In the genomic region with DNA sequence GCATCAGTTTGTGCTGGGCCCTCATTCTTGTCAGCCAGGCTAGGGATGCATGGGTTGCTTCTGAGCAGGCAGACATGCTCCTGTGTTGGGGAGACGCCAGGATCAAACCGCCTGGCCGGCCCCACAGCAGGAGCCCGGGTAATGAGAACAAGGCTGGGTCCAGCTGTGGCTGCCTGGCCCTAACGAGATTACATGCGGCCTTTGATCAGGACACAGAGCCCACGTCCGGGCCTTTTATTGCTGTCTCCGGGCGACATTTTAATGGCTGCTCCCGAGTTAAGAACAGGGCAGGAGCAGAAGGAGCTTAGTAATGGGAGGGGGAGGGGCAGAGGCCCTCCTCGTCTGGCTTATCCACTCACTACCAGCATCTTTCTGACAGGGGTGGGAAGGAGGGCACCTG, we compare ENCODE assay signal across 13 mouse cellular contexts. TPM values are rescaled to one million over a fixed set of nuclear protein-coding genes. Genes with fewer than 3 reads are reported as not detected.
DNase-seq lines count a peak whose midpoint lies in the region; ATAC-seq and TF ChIP-seq lines count a peak whose summit lies in the region.
"Had no signal": no experiment of that assay in that cellular context is flagged by ENCODE, and none has a peak within 500 bp of the region (broad histone marks: within the 10 kb centered on the region; RNA-seq: fewer than 3 reads in every experiment).

No protein-coding gene starts in this region.

- intact Hi-C loops in left cerebral cortex, postnatal 10 days (cut with DNase I): no loop called here

- 3% methylated on average over 12 of the region's 12 CpGs for WGBS in midbrain, embryonic 11.5 days

- no peak overlapping the region for H3K9ac ChIP-seq in midbrain, embryonic 11.5 days (ENCODE audit: low read length)
- H3K9ac ChIP-seq: limb, embryonic 15.5 days had no signal

- peaks cover 33% of the 10 kb centered on the region for H3K36me3 ChIP-seq in midbrain, embryonic 11.5 days (ENCODE audit: control insufficient read depth, insufficient read depth, low read length)

- H3K4me2 ChIP-seq in midbrain, embryonic 11.5 days: no peak overlapping the region
- H3K4me2 ChIP-seq: limb, embryonic 15.5 days had no signal

- TF ChIP-seq POLR2A in brain, embryonic 14.5 days (IDR thresholded peaks at IDR 0.05; ENCODE audit: borderline replicate concordance, extremely low read depth, insufficient read depth, insufficient read length, poor library complexity, severe bottlenecking): no peak

- H3K9me3 ChIP-seq in midbrain, embryonic 11.5 days (ENCODE audit: control insufficient read depth, low read length): peaks cover 8% of the 10 kb centered on the region; the same call in 1 of the 2 replicates
- H3K9me3 ChIP-seq: limb, embryonic 15.5 days had no signal

- peaks cover 63% of the 10 kb centered on the region for H3K27me3 ChIP-seq in midbrain, embryonic 11.5 days (ENCODE audit: control insufficient read depth, insufficient read depth, low read length)
- H3K27me3 ChIP-seq: limb, embryonic 15.5 days had no signal

- H3K27ac ChIP-seq in midbrain, embryonic 11.5 days (ENCODE audit: low read depth, low read length): peak overlapping the region; percentile 37; the same call in 1 of the 2 replicates
- H3K27ac ChIP-seq: limb, embryonic 15.5 days had no signal

- peak; percentile 75 for DNase-seq in Muller cell, postnatal 12 days (ENCODE audit: inconsistent ontology term)
- DNase-seq in brain, embryonic 14.5 days (ENCODE audit: low read depth): peak; percentile 89
- DNase-seq in forelimb bud, embryonic 11.5 days (ENCODE audit: low read depth, low spot score): peak; percentile 80
- no peak for DNase-seq in midbrain, embryonic 11.5 days (ENCODE audit: low spot score, missing footprints)
- DNase-seq in layer of hippocampus, postnatal 36 days: no peak
- no peak for DNase-seq in left cerebral cortex, postnatal 10 days (ENCODE audit: extremely low spot score in 1 of 2, low spot score in 2 of 2)
- DNase-seq: cerebellum, adult 11 months; kidney, adult 8-10 months; lung, postnatal 10 days had no signal

- no peak for TF ChIP-seq CTCF in brain, embryonic 14.5 days (IDR thresholded peaks at IDR 0.05; ENCODE audit: borderline replicate concordance, extremely low read depth, insufficient read depth, insufficient read length)

- peak; percentile 74 for ATAC-seq in midbrain, embryonic 11.5 days (ENCODE audit: low FRiP score)
- no peak for ATAC-seq in inflammation-experienced regulatory T-cells, adult 6 months

- H3K4me1 ChIP-seq in midbrain, embryonic 11.5 days (ENCODE audit: control insufficient read depth, insufficient read depth, low read length): peaks cover 16% of the 10 kb centered on the region

- H3K4me3 ChIP-seq in midbrain, embryonic 11.5 days (ENCODE audit: low read depth, low read length): no peak overlapping the region
- H3K4me3 ChIP-seq: erythroblast, embryonic 14.5 days; limb, embryonic 15.5 days had no signal

RNA-seq across cellular contexts. Expression of gene Armh1, which starts 20.5 kb away (rescaled TPM):
- 1.3 and 1.6 TPM in 2 replicates for polyA plus RNA-seq in brain, embryonic 14.5 days (2012; rRNA removed)
- 0.34 and 0.40 TPM in 2 replicates for polyA plus RNA-seq in midbrain, embryonic 11.5 days (2014; fragmentation: Nextera tagmentation; extraction: Ambion mirVana)
- total RNA-seq in layer of hippocampus, postnatal 36 days (2021): under 1 TPM; 0.43 to 0.82 TPM
- not detected for polyA plus RNA-seq in inflammation-experienced regulatory T-cells, adult 6 months (2017; shearing (Covaris generic))
- total RNA-seq in left cerebral cortex, postnatal 10 days (2021): 1 to 10 TPM in 1 of 2 experiments, under 1 TPM in 1; 0.81 to 1.8 TPM
- total RNA-seq: neutrophil, adult 5-6 weeks had no signal
- polyA plus RNA-seq: erythroblast, embryonic 14.5 days had no signal

RNA-seq across cellular contexts. Expression of gene Tmem53, which starts 20.7 kb away (rescaled TPM):
- polyA plus RNA-seq in brain, embryonic 14.5 days (2012; rRNA removed): 6.2 and 7.0 TPM in 2 replicates
- polyA plus RNA-seq in midbrain, embryonic 11.5 days (2014; fragmentation: Nextera tagmentation; extraction: Ambion mirVana): 7.5 and 8.4 TPM in 2 replicates
- 1 to 10 TPM; 4.8 to 6.1 TPM for total RNA-seq in layer of hippocampus, postnatal 36 days (2021)
- polyA plus RNA-seq in inflammation-experienced regulatory T-cells, adult 6 months (2017; shearing (Covaris generic)): under 1 TPM in 2 of 3 experiments, not detected in 1; 0.40 to 0.98 TPM
- 1 to 10 TPM; 2.0 to 3.2 TPM for total RNA-seq in left cerebral cortex, postnatal 10 days (2021)
- total RNA-seq: neutrophil, adult 5-6 weeks had no signal

Comparison
In these comparisons a context has a peak if more than half of its experiments do, and no peak if none do; other contexts are left out.
1. DNase-seq: peak in Muller cell, postnatal 12 days (single experiment), brain, embryonic 14.5 days (single experiment) and forelimb bud, embryonic 11.5 days (single experiment); none in midbrain, embryonic 11.5 days (single experiment), layer of hippocampus, postnatal 36 days (0 of 2) and left cerebral cortex, postnatal 10 days (0 of 2).